Mouse (Mus musculus) CD8-positive naive resting alpha-beta T cell, adult 57 days (primary cell): ENCODE data around the gene Ly86. TPM values are rescaled to one million over a fixed set of nuclear protein-coding genes. Genes with fewer than 3 reads are reported as not detected.

Experiments used
- total RNA-seq: library from RNA; stranded (reverse); gene quantifications from one replicate; pipeline ENCODE4 v1.2.4, GENCODE M21; 2023

The Ly86 gene
- 17.3 TPM for total RNA-seq

GRCm38 (mm10) chr13:37344909-37345772 is at the start of gene Ly86:
Gene Ly86, plus strand, starts transcription at chr13:37345208.

